Mouse (Mus musculus) neural tube, embryonic 12.5 days (tissue): ENCODE measurements at regions not wholly inside any gene's neighbourhood (a gene's known extent, or its start where the extent isn't known, plus 50 kb on each side); places are given as distances from the start of the nearest gene placed in this dataset.

Source experiments
- ATAC-seq: fragments of 200-750 bp; cut with Nextera tagmentation; 2 replicates; pipeline ENCODE4 v1.8.0; 2017; ENCODE audit warnings: low read depth, mild to moderate bottlenecking, moderate TSS enrichment, moderate library complexity; ENCODE audit not compliant: low FRiP score
- H3K27ac ChIP-seq: fragments of 300-500 bp; sonication (generic); 2 replicates; pipeline ENCODE4 v1.5.1; 2016
- H3K27me3 ChIP-seq: fragments of 300-500 bp; sonication (generic); replicated peaks from 2 replicates; pipeline ENCODE4 v1.6.1; 2016; ENCODE audit warnings: mild to moderate bottlenecking
- H3K36me3 ChIP-seq: fragments of 300-500 bp; sonication (generic); 2 replicates; pipeline ENCODE4 v1.6.1; 2016; ENCODE audit warnings: mild to moderate bottlenecking
- H3K4me1 ChIP-seq: fragments of 300-500 bp; sonication (generic); 2 replicates; pipeline ENCODE4 v1.6.1; 2016
- H3K4me2 ChIP-seq: fragments of 300-500 bp; sonication (generic); replicated peaks from 2 replicates; pipeline ENCODE4 v1.6.1; 2016; ENCODE audit warnings: mild to moderate bottlenecking
- H3K4me3 ChIP-seq: fragments of 300-500 bp; sonication (generic); 2 replicates; pipeline ENCODE4 v1.5.1; 2016
- H3K9ac ChIP-seq: fragments of 300-500 bp; sonication (generic); 2 replicates; pipeline ENCODE4 v1.6.1; 2016; ENCODE audit warnings: mild to moderate bottlenecking
- H3K9me3 ChIP-seq: fragments of 300-500 bp; sonication (generic); 2 replicates; pipeline ENCODE4 v1.6.1; 2016; ENCODE audit warnings: mild to moderate bottlenecking
- WGBS: fragments of 180-500 bp; shearing (Covaris S2); methylation state at CpG from one replicate; pipeline ENCODE4 v1.1.7; 2016; 5-methylcytosine and 5-hydroxymethylcytosine counted together

DNA sequence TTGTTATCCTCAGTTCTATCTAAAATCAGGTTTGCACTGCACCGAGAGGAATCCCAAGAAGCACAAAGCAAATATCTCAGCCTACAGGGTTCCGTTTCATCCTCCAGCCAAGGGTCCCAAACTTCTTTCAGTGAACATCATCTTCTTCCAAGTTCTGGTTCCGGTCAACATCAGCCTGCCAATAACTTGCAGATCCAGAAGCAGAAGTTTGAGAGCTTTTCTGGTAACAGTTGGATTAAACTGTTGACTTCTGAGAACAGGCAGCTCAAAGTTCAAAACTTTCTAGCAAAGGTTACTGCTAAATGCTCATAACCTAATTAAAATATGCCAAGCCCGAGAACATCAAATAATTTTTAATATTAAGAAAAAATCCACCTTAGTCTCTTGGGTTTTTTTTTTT is 237.0 kb upstream of the Gm37988 start:
- H3K9ac ChIP-seq, result no peak overlapping the region
- 87% methylated on average over 4 of the region's 4 CpGs for WGBS
- no peak for ATAC-seq
- no peak overlapping the region for H3K4me2 ChIP-seq
- no peak overlapping the region for H3K4me3 ChIP-seq
- peaks cover 4% of the 10 kb centered on the region; the same call in 1 of the 2 replicates for H3K9me3 ChIP-seq
- H3K4me1 ChIP-seq, result no peaks in the 10 kb centered on the region; the same call in 1 of the 2 replicates
- H3K27me3 ChIP-seq, result no peaks in the 10 kb centered on the region
- H3K36me3 ChIP-seq, result no peaks in the 10 kb centered on the region
- no peak overlapping the region for H3K27ac ChIP-seq

DNA sequence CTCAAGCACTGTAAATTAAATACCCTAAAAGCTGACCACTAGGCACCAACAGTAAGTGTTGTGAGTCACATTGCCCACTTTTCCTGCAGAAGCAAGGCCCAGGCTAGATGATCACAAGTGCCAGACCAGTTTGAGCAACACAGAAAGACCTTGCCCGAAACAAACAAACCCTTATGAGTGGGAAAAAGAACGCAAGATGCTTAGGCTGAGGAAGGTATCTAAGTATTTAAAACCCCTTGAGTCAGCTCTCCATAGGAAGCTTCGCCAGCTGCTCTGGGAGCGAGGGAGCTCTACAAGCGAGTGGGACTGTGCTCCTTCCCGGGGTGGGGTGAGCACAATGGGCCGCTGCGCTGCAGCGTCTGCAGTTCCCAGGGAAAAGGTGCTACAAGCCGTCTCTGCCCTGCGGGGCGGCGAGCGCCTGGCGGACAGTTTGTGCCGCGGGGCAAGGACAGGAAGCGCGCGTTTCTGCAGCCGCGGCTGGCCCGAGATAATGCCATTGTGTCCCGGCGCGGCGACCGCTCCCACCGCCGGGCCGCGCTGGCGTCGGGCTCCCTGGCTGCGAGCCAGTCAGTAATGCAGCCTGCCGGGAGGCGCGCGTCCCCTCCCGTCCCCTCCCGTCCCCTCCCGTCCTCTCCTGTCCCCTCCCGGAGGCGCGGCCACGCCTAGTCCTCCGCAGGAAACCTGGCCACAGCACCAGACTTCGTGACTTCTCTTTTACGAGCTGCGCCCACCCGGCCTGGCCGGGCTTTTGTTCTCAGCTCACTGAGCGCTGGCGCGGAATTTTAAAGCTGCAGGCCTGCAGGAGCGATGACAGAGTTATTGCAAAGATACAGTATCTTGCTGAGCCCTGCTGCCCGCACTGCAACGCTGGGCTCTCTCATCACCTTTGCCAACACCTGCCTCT is 236.1 kb upstream of the Gm37988 start:
- Histone ChIP-seq H3K4me1 (no peaks in the 10 kb centered on the region; the same call in 1 of the 2 replicates), H3K4me2 (peak overlapping the region; percentile 72), H3K36me3 (no peaks in the 10 kb centered on the region), H3K27ac (peak overlapping the region; percentile 84), H3K27me3 (no peaks in the 10 kb centered on the region), H3K9ac (peak overlapping the region; percentile 75), H3K4me3 (peak overlapping the region; percentile 50), H3K9me3 (peaks cover 4% of the 10 kb centered on the region; the same call in 1 of the 2 replicates)
- peak; percentile 97 for ATAC-seq
- under 1% methylated on average over 48 of the region's 58 CpGs for WGBS

DNA sequence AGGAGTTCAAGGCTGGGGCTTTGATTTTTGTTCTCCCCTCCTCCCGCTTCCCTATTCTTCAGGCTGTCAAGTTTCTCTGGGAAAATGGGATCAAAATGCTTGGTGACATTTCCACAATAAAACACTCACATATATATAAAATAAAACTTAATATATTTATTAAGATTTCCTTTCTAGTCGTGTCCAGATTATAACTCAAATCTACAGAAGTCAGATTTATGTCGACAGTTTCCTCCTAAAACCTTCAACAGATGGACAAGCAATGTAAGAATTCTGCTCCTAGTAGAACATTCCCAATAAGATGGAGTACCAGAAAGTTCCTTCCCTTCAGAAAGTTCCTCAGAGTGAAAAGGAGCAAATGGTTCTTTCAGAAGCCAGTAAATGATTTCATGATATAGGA is 235.4 kb upstream of the Gm37988 start:
- 31% methylated on average over 3 of the region's 3 CpGs for WGBS
- H3K9ac ChIP-seq, result peak overlapping the region; percentile 75
- H3K4me1 ChIP-seq, result no peaks in the 10 kb centered on the region; the same call in 1 of the 2 replicates
- H3K4me2 ChIP-seq, result peak overlapping the region; percentile 72
- no peaks in the 10 kb centered on the region for H3K27me3 ChIP-seq
- ATAC-seq, result no peak
- H3K36me3 ChIP-seq, result no peaks in the 10 kb centered on the region
- no peak overlapping the region; the same call in 1 of the 2 replicates for H3K4me3 ChIP-seq
- H3K9me3 ChIP-seq, result peaks cover 4% of the 10 kb centered on the region; the same call in 1 of the 2 replicates
- H3K27ac ChIP-seq, result no peak overlapping the region

DNA sequence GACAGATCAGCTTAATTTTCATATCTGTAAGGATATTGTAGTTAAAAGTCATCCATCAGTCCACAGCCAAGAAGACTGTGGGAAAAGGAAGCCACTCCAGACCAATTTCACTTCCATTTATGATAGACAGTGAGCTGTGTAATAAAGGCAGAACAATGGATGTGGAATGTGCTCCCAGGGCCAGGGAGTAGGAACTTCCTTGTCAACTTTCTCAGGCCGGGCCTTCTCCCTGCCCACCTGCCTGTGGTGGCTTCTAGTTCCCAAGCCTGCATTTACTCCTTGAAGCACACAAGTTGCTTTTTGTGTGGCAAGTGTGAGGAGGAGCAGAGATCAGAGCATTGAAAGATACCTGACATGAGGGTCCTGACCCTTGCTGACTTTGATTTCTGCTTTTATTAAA is 233.6 kb upstream of the Gm37988 start:
- H3K36me3 ChIP-seq, result no peaks in the 10 kb centered on the region
- no peak overlapping the region for H3K9ac ChIP-seq
- 35% methylated on average over 1 of the region's 1 CpGs for WGBS
- no peak overlapping the region for H3K4me3 ChIP-seq
- no peak for ATAC-seq
- no peaks in the 10 kb centered on the region for H3K27me3 ChIP-seq
- H3K27ac ChIP-seq, result no peak overlapping the region
- no peak overlapping the region for H3K4me2 ChIP-seq
- H3K4me1 ChIP-seq, result no peaks in the 10 kb centered on the region; the same call in 1 of the 2 replicates
- H3K9me3 ChIP-seq, result no peaks in the 10 kb centered on the region

DNA sequence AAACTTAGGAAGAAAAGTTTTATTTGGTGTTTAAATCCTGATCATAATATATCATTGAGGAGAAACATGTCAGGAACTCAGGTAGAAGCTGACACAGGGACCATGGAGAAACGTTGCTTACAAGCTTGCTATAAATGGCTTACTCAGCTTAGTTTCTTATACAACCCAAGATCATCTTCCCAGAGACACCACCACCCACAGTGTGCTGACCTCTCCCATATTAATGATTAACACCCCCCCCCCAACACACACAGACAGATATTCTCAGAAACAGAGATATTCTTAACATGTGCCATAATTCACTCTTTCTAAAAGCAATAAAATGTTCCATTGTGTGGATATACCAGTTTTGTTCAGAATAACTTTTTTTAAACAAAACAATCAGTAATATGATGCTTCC is 230.7 kb upstream of the Gm37988 start:
- H3K9ac ChIP-seq, result no peak overlapping the region
- no peak overlapping the region for H3K27ac ChIP-seq
- no peak overlapping the region for H3K4me3 ChIP-seq
- no peak overlapping the region for H3K4me2 ChIP-seq
- 49% methylated on average over 1 of the region's 1 CpGs for WGBS
- ATAC-seq, result no peak
- H3K4me1 ChIP-seq, result no peaks in the 10 kb centered on the region
- H3K9me3 ChIP-seq, result no peaks in the 10 kb centered on the region
- no peaks in the 10 kb centered on the region for H3K36me3 ChIP-seq
- H3K27me3 ChIP-seq, result no peaks in the 10 kb centered on the region

DNA sequence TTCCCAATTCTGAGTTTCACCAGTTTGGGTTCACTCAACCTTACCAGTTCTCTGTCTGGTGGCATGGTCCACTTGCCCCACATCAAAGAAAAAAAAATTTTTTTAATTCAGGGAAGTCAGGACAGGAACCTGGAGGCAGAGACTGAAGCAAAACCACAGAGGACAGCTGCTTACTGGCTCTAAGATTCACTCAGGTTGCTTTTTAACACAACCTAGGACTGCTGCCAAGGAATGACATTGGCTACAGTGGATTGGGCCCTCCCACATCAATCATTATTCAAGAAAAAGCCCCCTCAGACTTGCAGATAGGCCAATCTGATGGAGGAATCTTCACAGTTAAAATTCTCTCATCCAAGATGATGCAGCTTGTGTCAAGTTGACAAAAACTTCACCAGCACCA is 225.2 kb upstream of the Gm37988 start:
- Histone ChIP-seq H3K4me1 (no peaks in the 10 kb centered on the region), H3K4me3 (no peak overlapping the region), H3K36me3 (no peaks in the 10 kb centered on the region), H3K9me3 (no peaks in the 10 kb centered on the region), H3K4me2 (no peak overlapping the region), H3K9ac (no peak overlapping the region), H3K27ac (no peak overlapping the region), H3K27me3 (no peaks in the 10 kb centered on the region)
- no peak for ATAC-seq

DNA sequence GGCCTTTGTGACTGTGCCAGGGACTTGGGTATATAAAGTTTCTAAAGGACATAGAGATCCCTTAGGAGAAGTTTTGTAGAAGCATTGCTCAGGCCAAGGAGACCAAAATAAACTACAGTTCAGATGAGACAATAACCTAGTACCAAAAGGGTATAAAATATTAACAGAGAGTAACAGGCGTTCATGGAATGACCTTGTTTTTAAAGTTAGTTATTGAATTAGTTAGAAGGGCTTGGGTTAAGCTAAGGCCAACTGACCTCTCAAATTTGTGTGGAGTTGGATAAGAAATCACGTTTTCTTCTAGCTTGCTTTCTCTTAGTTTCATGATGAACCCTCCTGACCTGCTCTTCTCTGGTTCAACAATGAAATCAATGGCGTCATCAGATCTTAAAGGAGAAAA is 209.8 kb upstream of the Gm37988 start:
- Histone ChIP-seq H3K9me3 (no peaks in the 10 kb centered on the region), H3K27ac (no peak overlapping the region), H3K4me2 (no peak overlapping the region), H3K27me3 (no peaks in the 10 kb centered on the region), H3K4me1 (no peaks in the 10 kb centered on the region), H3K36me3 (no peaks in the 10 kb centered on the region), H3K4me3 (no peak overlapping the region), H3K9ac (no peak overlapping the region)
- no peak for ATAC-seq
- 75% methylated on average over 3 of the region's 3 CpGs for WGBS

DNA sequence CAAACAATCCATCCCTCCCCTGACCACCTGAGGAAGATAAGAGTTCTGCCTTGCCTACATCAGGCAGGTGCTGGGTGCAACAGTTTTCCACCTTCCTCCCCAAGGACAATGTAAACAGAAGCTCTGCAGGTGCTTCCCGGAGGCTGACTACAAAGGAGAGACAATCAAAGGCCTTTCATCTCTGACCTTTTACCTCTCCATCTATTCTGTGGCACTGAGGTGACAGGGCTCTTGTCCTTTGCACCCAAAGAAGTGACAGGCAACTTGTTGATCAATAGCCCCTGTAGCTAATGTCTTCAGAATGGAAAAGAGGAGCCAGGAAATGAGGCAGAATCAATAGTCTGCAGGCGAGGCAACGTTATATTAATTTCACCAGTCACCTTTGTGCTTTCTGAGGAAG is 209.3 kb upstream of the Gm37988 start:
- no peak overlapping the region for H3K4me2 ChIP-seq
- no peaks in the 10 kb centered on the region for H3K36me3 ChIP-seq
- no peaks in the 10 kb centered on the region for H3K9me3 ChIP-seq
- no peak overlapping the region for H3K4me3 ChIP-seq
- no peak overlapping the region for H3K27ac ChIP-seq
- no peak for ATAC-seq
- no peaks in the 10 kb centered on the region for H3K27me3 ChIP-seq
- H3K9ac ChIP-seq, result no peak overlapping the region
- WGBS, result 17% methylated on average over 3 of the region's 3 CpGs
- H3K4me1 ChIP-seq, result no peaks in the 10 kb centered on the region

DNA sequence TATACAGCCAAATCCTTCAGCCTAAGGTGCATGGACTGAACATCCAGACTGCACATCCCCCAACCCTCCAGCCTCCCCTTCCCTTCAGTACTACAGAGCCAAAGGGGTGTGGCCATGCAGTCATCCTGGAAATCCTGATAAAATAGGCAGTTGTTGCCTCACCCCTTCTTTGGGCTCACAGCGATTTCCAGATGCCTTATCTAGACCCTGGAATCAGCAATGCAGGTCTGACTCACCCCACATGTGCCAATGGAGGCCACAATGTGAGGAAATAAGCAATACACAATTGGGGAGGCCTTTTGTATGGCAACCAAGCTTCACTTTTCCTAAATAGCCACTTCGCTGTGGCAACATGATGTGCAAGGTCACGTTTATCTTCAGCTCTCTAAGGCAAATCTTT is 205.3 kb upstream of the Gm37988 start:
- no peaks in the 10 kb centered on the region for H3K36me3 ChIP-seq
- H3K4me2 ChIP-seq, result no peak overlapping the region
- no peaks in the 10 kb centered on the region for H3K4me1 ChIP-seq
- no peaks in the 10 kb centered on the region for H3K27me3 ChIP-seq
- no peak for ATAC-seq
- no peaks in the 10 kb centered on the region for H3K9me3 ChIP-seq
- no peak overlapping the region for H3K4me3 ChIP-seq
- H3K27ac ChIP-seq, result no peak overlapping the region
- 80% methylated on average over 3 of the region's 3 CpGs for WGBS
- no peak overlapping the region for H3K9ac ChIP-seq

DNA sequence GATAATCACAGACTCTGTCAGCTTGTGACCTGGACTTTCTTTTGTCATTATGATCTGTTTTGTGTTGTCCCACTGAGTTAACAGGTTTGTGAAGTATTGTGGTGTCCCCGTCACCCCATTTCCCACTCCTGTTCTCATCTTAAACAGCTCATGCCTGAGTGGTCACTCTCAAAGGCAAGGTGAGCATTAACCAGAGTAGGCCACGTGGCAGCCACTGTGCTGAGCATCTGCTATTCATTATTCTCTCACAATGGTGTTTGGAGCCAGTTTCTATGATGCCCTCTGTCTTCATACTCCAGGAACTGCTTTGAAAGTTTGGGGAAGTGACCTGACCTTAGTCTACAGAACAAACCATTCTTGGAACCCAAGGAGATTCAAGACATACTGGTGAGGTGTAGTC is 198.9 kb upstream of the Gm37988 start:
- H3K9me3 ChIP-seq, result no peaks in the 10 kb centered on the region
- no peak overlapping the region for H3K4me2 ChIP-seq
- no peak overlapping the region for H3K4me3 ChIP-seq
- H3K36me3 ChIP-seq, result no peaks in the 10 kb centered on the region
- H3K27ac ChIP-seq, result no peak overlapping the region
- H3K9ac ChIP-seq, result no peak overlapping the region
- WGBS, result 49% methylated on average over 2 of the region's 2 CpGs
- H3K27me3 ChIP-seq, result no peaks in the 10 kb centered on the region
- H3K4me1 ChIP-seq, result no peaks in the 10 kb centered on the region
- no peak for ATAC-seq

DNA sequence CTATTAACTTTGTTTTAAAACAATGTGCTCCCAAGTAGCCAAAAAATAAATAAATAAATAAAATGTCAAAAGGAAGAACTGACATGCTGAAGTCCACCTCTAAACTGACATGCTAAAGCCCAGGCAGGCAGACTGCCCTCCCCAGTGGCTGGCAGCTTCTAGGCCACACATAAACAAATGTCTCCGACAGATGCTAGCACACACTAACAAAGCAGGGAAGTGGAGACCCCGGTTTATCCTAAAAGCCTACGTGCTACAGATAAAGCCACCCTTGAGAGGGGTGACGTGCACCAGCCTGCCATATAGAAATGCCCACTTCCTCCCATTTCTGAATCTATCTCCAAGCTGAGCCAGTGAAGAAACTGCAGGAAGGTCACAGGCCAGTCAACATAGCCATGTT is 194.4 kb upstream of the Gm37988 start:
- H3K4me3 ChIP-seq, result no peak overlapping the region
- no peak overlapping the region for H3K4me2 ChIP-seq
- H3K36me3 ChIP-seq, result no peaks in the 10 kb centered on the region
- no peaks in the 10 kb centered on the region for H3K4me1 ChIP-seq
- H3K27me3 ChIP-seq, result no peaks in the 10 kb centered on the region
- no peak overlapping the region for H3K9ac ChIP-seq
- no peak overlapping the region for H3K27ac ChIP-seq
- no peak for ATAC-seq
- no peaks in the 10 kb centered on the region for H3K9me3 ChIP-seq
- 74% methylated on average over 4 of the region's 4 CpGs for WGBS

DNA sequence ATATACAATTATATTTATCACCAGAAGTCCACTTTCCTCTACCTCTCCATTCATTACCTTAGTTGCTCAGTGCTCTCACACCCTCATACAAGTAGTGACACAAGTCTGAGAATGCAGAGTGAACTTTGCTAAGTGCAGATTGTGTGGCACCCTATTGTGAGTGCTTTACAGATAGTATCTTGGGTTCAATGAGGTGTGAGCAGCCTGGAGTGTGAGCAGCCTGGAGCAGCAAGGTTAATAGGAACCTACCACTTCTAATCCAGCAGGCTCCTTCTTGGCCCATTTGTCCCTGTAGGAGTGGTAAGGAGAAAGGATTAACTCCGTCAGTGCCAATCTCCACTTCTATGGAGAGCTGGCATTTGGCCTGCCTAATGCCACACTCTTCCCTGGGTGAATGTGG is 192.4 kb upstream of the Gm37988 start:
- Histone ChIP-seq H3K27me3 (no peaks in the 10 kb centered on the region), H3K4me1 (no peaks in the 10 kb centered on the region), H3K9ac (no peak overlapping the region), H3K9me3 (no peaks in the 10 kb centered on the region), H3K36me3 (no peaks in the 10 kb centered on the region), H3K4me2 (no peak overlapping the region), H3K27ac (no peak overlapping the region), H3K4me3 (no peak overlapping the region)
- WGBS, result 93% methylated on average over 1 of the region's 1 CpGs
- ATAC-seq, result no peak

DNA sequence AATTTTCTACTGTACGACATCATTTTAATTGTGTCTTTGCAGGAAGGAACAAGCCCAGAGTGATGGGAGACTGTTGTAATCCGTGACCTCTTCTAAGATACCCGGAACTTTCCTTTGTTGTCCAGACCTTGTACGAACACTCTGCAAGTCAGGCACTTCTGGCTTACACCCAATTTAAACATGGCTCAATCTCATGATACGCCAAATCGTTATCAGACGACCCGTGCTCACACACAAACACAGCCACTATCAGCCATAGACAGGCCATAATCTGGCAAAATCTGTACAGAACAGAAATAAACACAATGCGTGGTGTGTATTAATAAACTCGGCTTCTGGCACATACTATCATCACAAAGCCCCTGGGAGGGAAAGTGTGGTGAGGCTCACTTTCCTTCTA is 190.2 kb upstream of the Gm37988 start:
- H3K4me2 ChIP-seq, result no peak overlapping the region
- no peaks in the 10 kb centered on the region for H3K4me1 ChIP-seq
- H3K27ac ChIP-seq, result no peak overlapping the region
- ATAC-seq, result no peak
- no peaks in the 10 kb centered on the region for H3K27me3 ChIP-seq
- H3K9ac ChIP-seq, result no peak overlapping the region
- H3K9me3 ChIP-seq, result no peaks in the 10 kb centered on the region
- no peaks in the 10 kb centered on the region for H3K36me3 ChIP-seq
- H3K4me3 ChIP-seq, result no peak overlapping the region
- WGBS, result 88% methylated on average over 10 of the region's 10 CpGs
